Mouse (Mus musculus) neural tube, embryonic 10.5 days (tissue): Measurements from ENCODE around the gene Olfr1051.
"Not testable (repeated sequence)": the region's sequence is repeated elsewhere in the genome, so short reads cannot be mapped to it uniquely, and the experiment has no call there.

Experiments
- DNase-seq: peaks from one replicate; pipeline ENCODE4 v3.0.0-alpha.2; 2017; ENCODE audit warnings: low spot score; ENCODE audit errors: extremely low spot score

Olfr1051 gene

GRCm38 (mm10) chr2:86278988-86279387 lies at the start of gene Olfr1051:
Gene Olfr1051 (minus strand): TSS chr2:86279088.
- DNase-seq: not testable (repeated sequence)

- DNase-seq: no peak
Measured at GRCm38 (mm10) chr2:86315184-86315583, 36.3 kb upstream of the Olfr1051 start, which contains the start of gene Olfr1053. Gene Olfr1053 (minus strand): TSS chr2:86315284.

DNA sequence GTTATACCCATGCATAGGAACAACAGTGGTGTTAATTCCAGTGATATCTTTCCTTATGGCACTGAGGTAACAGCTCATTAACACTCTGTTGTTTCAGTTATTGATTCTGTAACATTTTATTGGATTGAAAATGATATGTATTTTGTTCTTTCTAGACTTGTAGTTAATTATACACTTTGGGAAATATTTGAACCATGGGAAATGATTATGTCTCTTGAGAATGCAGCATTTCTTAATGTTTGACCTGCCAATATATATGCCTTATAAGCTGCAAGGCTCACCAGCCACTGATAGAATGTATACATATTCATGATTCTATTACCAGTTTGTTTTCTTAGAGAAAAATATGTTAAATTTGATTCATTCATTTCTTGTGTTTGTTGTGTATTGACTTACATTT lies 13.3 kb upstream of the Olfr1051 start, which contains the start of gene Olfr1052:
Olfr1052 (plus strand) TSS at position 301 of the 400 bp plus-strand sequence.
- no peak for DNase-seq

GRCm38 (mm10) chr2:86258228-86258627 lies 20.7 kb downstream of the Olfr1051 start, which contains the start of gene Olfr1049:
Gene Olfr1049 (minus strand): TSS chr2:86258328.
- DNase-seq: not testable (repeated sequence)

DNA sequence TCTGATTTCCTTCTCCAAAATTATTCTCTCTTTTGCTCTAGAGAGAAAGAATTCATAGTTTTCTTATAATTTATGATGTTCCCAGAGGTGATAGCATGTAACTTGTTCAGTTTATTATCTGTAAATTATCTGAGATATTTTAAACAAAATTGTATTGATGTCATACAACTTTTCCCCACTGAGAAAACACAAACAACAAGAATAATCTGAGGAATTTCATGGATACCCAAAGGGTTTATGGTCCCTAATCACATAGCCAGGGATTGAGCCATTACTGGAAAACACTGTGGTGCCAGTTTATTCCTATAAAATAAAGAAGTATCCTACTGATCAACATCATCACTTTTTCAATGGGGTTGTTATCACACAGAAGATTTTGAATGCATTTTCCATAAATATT lies 38.7 kb downstream of the Olfr1051 start, which contains the start of gene Olfr1048:
Olfr1048 (minus strand) TSS at position 101 of the 400 bp plus-strand sequence.
- DNase-seq: no peak

DNA sequence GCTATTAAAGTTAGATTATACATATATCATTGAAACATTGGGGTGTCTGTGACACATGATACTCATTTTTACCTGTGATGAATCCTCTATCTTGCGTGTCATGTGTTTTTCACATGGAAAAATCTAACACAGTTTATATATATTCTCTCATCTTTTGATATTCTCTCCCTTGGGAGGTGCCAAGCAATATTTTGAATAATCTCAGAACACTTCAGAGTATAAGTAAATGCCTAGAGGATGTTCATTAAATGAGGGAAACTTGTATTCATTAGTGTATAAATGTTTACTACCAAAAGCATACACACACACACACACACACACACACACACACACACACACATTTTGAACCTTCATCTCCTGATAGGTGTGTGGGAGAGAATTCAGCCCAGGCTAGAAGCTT lies 47.6 kb downstream of the Olfr1051 start, which contains the start of gene Olfr1047:
Olfr1047 (minus strand) TSS at position 101 of the 400 bp plus-strand sequence.
- DNase-seq: no peak
